Mouse (Mus musculus) forelimb bud, embryonic 11.5 days (tissue): Measurements from ENCODE around the gene Map2k5.

Experiments used
- DNase-seq: peaks from one replicate; pipeline ENCODE4 v3.0.0-alpha.2; 2012; ENCODE audit warnings: low read depth, low spot score

Gene Map2k5

GRCm38 (mm10) chr9:63377270-63378142 lies at the start of gene Map2k5:
TSS of gene Map2k5 (minus strand) at chr9:63377902.
- peak; percentile 78 for DNase-seq

DNA sequence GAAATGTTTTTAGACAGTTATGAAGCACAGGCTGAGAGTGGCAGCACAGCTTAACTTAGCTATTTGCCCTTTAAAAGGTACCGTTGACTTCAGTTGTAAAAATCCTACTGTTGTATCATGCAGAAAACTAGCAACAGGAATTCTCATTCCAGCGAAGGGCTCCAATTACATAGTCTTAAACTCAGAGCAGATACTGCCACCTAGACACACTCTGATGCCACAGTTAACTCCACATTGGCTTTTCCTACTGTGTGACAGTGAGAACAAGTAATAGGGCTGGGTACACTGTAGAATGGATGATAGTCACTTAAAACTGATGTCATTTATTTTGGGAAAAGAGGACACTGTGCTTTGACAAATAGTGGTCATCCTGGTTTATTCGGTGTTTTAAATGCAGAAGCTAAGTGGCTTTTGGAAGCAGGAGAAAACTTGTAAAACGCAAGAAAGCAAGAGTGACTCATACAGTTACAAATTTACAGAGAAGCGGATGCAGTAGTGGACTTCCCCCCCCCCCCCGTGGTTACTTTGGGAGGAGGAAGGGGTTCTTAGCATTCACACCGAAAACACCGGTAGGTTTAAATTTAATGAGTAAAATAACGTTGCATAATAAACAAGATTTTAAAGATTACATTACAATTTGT lies 43.5 kb upstream of the Map2k5 start:
- DNase-seq, result peak; percentile 31

DNA sequence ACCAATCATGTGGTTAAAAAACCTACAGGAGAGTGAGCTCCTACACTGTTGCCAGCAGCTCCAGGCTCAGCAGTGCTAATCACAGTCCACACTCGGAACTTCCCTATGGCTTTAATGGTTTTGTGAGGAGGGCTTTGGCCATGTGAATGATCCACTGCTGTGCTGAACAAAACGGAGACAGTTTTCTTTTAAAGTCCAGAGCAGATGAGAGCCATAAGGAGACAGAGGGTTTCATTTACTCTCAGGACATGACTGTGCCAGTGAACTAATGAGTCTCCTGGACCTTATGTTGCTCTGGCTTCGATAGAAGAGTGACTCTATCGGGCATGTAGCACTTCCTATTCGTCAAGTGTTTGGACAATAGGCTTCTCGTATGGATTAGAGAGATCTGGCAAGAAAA lies 42.7 kb upstream of the Map2k5 start:
- DNase-seq, result no peak

GRCm38 (mm10) chr9:63400176-63400575 lies 22.5 kb upstream of the Map2k5 start:
- DNase-seq, result no peak

DNA sequence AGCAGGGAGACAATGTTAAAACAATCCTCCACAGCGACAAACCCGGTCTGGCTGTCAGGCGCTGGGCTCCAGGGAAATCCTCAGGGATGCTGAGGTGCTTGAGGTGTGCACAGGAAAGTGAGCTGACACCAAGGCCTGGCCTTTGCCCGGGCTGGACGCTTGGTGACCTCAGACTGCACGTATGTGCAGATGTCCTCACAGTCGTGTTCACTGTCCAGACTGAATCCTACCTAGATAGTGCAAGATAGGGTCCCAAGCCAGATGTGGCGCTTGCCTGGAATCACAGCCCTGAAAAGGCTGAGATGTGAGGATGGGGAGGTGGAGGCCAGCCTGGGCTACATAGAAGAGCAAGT lies 21.7 kb upstream of the Map2k5 start:
- no peak for DNase-seq

- peak; percentile 83 for DNase-seq
Observed at GRCm38 (mm10) chr9:63398611-63399462, 21.1 kb upstream of the Map2k5 start, which contains the start of gene 2300009A05Rik. TSS of gene 2300009A05Rik (minus strand) at chr9:63399246.

- no peak for DNase-seq
Observed at GRCm38 (mm10) chr9:63395612-63396011, 17.9 kb upstream of the Map2k5 start.

DNA sequence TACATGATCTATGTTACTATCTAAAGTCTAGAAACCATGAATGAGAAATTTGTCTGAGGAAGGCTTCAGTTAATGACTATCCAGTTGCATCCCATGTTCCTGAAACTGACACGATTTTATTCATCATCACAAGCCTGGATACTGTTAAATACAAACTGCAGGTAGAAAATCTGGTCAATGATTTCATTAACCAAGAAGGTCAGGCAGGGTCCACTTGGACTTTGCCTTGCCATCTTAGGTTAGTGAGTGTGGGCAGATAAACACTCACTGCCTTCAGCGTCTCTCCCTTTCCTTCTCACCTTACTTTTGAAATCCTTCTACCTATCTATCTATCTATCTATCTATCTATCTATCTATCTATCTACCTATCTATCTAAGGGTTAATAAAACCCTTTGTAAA lies 13.6 kb upstream of the Map2k5 start:
- no peak for DNase-seq

DNA sequence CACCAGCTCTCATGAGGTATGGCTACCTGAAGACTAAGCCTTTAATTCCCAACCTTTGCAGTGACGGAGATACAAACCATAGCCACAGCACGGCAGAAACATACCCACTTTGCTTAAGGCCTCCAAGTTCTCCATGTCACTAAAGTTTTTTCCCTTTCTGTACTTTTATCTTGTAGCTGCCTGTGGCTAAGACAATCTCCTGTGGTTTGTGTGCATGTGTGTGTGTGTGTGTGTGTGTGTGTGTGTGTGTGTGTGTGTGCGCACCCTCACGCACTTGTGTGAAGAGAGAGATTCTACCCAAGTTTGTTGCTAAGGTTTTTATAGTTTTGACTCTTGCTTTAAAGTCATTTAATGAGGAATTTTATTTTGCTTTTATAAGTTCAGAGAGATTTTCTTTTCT lies 5.1 kb upstream of the Map2k5 start:
- no peak for DNase-seq

DNA sequence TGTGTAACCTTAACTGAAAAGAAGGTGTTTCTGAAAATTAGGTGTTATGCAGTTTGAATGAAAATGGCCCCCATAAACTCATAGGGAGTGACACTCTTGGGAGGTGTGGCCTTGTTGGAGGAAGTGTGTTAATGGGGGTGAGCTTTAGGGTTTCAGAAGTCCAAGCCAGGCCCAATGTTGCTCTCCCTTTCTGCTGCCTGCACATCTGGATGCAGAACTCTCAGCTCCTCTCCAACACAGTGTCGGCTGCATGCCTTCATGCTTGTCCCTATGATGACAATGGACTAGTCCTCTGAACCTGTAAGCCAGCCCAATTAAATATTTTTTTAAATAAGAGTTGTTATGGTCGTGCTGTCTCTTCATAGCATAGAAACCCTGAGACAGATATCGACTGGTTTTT lies 2.6 kb upstream of the Map2k5 start:
- DNase-seq, result no peak

- DNase-seq, result no peak
Observed at GRCm38 (mm10) chr9:63378174-63378573, 472 bp upstream of the Map2k5 start.

- DNase-seq, result no peak
Observed at GRCm38 (mm10) chr9:63373315-63373714, 4.4 kb downstream of the Map2k5 start.

- DNase-seq, result no peak
Observed at GRCm38 (mm10) chr9:63372541-63372940, 5.2 kb downstream of the Map2k5 start.

DNA sequence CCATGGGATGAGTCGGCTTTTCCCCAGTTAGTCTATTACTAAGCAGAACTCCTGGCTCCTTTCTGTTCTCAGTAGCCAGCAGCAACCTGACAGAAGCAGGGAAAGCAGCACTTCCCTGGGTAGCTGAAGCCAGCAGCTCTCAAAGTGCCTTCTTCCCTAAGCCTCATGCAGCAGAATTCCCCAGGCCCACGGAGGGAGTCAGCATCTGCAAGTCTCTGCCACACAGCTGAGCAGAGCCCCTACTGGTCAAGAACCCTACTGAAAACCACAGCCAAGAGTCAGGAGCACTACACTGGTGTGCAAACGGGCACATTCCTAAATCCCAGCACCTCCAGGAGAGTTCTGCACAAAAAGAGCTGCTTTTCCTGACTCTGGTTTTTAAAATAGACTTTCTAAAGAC lies 17.3 kb downstream of the Map2k5 start:
- DNase-seq, result no peak

- no peak for DNase-seq
Observed at GRCm38 (mm10) chr9:63359016-63359415, 18.7 kb downstream of the Map2k5 start.

- DNase-seq, result no peak
Observed at GRCm38 (mm10) chr9:63356721-63357120, 21.0 kb downstream of the Map2k5 start.

- DNase-seq, result no peak
Observed at GRCm38 (mm10) chr9:63356278-63356677, 21.4 kb downstream of the Map2k5 start.

GRCm38 (mm10) chr9:63354168-63354567 lies 23.5 kb downstream of the Map2k5 start:
- no peak for DNase-seq

DNA sequence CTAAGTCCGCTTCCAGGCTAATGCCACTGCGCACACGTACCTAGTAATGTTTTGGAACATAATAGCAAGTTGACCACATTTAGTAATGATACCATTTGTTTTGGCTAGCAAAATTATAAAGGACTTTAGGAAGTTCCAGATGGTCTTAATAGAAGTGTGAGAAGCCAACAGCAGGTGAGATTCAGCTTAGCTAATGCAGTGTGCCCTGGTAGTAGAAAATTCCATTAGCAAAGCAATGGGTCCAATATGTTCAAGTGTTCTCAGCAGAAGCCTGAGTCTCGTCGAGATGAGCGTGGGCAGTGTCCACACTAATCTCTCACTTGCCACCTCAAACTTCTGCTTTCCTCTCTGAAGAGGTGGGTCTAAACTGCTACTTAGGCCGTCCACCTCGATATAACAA lies 27.7 kb downstream of the Map2k5 start:
- no peak for DNase-seq

GRCm38 (mm10) chr9:63349241-63349640 lies 28.5 kb downstream of the Map2k5 start:
- no peak for DNase-seq

GRCm38 (mm10) chr9:63348146-63348545 lies 29.6 kb downstream of the Map2k5 start:
- no peak for DNase-seq

DNA sequence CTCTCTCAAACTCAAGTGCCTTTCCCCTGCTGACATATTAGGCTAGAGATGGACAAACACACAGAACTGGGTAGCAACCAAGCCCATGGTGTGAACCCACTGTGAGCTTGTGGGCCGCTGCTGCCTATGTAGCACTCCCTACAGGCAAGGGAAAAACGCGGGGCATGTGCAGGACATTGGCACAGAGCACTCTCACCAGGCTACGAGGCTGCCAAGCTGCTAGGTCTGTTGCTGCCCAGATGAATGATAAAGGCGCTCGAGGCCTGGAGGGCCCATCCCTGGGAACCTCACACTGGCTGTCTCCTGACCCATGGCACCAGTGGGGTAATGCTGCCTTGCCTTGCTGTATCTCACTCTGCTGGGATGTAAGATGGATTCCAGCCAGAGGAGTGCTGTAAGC lies 31.7 kb downstream of the Map2k5 start:
- no peak for DNase-seq
